Mouse (Mus musculus): ENCODE results near the gene Mki67.

GRCm38 (mm10) chr7:135734911-135735646 lies 18.9 kb upstream of the Mki67 start:
- no peak for TF ChIP-seq POLR2A (IDR thresholded peaks at IDR 0.05; ENCODE audit: control insufficient read depth in 1 of 2, insufficient read depth in 1 of 2, low read depth in 1 of 2, low read length in 2 of 2, poor library complexity in 1 of 2)
- 0 out of 2 replicates have a peak, but pooled peaks have one; percentile 35 for TF ChIP-seq ZNF384 (IDR thresholded peaks at IDR 0.05; ENCODE audit: low read depth, low read length)
- no peak for TF ChIP-seq MEF2A (IDR thresholded peaks at IDR 0.05; ENCODE audit: extremely low read depth, insufficient replicate concordance, low read depth, low read length, poor library complexity, severe bottlenecking)
- TF ChIP-seq MYC (IDR thresholded peaks at IDR 0.05; ENCODE audit: low read depth, low read length), result no peak
- TF ChIP-seq JUND (IDR thresholded peaks at IDR 0.05; ENCODE audit: low read depth, low read length), result no peak
- TF ChIP-seq CHD2 (IDR thresholded peaks at IDR 0.05; ENCODE audit: low read length), result no peak
- no peak for TF ChIP-seq ZMIZ1 (IDR thresholded peaks at IDR 0.05; ENCODE audit: low read depth, low read length)
- no peak for TF ChIP-seq CTCF (IDR thresholded peaks at IDR 0.05 in 2 of 3, conservative IDR thresholded peaks at IDR 0.05 in 1 of 3; ENCODE audit: control insufficient read depth in 1 of 3, insufficient read depth in 1 of 3, low read depth in 2 of 3, low read length in 3 of 3, poor library complexity in 1 of 3, severe bottlenecking in 1 of 3)
- no peak for TF ChIP-seq HCFC1 (IDR thresholded peaks at IDR 0.05; ENCODE audit: low read depth, low read length)

All from MEL (cell line).